Mouse (Mus musculus): ENCODE results near the gene Rfx1.

DNA sequence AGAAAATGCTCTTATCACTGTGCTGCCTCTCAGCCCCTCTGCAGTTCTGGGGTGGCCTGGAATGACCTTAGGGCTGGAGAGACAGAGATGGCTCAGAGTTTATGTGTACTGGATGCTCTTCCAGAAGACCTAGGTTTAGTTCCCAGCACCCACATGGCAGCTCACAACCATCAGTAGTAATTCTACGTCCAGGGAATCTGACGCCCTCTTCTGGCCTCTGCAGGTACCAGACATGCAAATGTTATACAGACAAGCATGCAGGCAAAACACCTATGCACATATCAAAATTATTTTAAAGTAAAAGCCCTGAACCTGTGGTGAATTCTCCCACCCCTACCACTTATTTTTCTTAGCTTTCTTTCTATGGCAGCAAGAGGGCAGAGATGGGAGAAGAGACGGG lies 20.1 kb upstream of the Rfx1 start:
- TF ChIP-seq EP300 (IDR thresholded peaks at IDR 0.05; ENCODE audit: insufficient read depth, low read depth, low read length) (no peak), CTCF (IDR thresholded peaks at IDR 0.05) (no peak)

Measured in heart, adult 2 months (tissue).